Mouse (Mus musculus): ENCODE data around the gene Acp2. TPM values are rescaled to one million over a fixed set of nuclear protein-coding genes. Genes with fewer than 3 reads are reported as not detected.

The Acp2 gene
- 29.6 and 34.9 TPM in 2 replicates for polyA plus RNA-seq (2016; fragmentation: Nextera tagmentation; extraction: Ambion mirVana)

DNA sequence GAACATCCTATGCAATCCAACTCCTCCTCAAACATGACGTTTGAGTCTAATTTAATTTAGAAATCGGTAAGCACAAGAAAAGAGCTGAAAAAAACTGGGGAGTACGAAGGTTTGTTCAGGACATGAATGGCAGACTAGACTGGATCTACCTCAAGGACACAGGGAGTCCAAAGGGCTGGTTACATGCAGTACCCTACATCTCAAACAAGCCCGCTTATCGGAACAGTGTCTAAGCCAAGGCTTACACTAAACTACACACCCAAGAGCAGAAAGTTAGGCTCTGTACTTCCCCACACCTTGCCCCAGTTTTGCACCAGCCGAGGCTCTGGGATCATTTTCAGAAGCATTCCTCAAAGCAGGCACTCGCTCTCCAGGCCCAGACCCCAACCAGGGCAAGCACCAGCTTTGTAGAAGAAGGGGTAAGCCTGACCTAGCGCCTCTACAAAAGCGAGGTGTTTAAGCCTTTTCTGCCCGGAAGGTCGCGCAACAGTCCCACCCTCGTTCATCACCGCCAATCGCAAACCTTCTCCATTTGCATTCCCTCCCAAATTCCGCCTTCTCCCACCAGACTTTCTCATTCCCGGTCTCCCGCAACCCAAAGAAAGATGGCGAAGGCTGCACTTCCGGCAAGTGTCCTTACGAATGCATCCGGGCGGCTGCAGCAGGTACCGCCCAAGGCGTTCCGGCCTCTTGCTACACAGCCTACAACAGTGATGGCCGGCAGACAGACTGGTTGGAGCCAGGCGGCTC is at the start of gene Acp2, which contains the start of gene Nr1h3:
Gene Acp2, plus strand, starts transcription at position 664 of the 750 bp plus-strand sequence.
Gene Nr1h3, minus strand, starts transcription at position 613 of the 750 bp plus-strand sequence.
- H3K9me3 ChIP-seq, result no peaks in the 10 kb centered on the region
- H3K27ac ChIP-seq, result peak within 1 kb of the TSS; percentile 92

GRCm38 (mm10) chr2:91152885-91153377 is 49.8 kb upstream of the Acp2 start:
- no peaks in the 10 kb centered on the region for H3K4me1 ChIP-seq (replicated peaks)
- no peaks in the 10 kb centered on the region for H3K27me3 ChIP-seq (ENCODE audit: insufficient read depth, poor library complexity, severe bottlenecking)
- no peak for DNase-seq (ENCODE audit: low spot score)
- peaks cover 79% of the 10 kb centered on the region for H3K36me3 ChIP-seq
- H3K9me3 ChIP-seq, result no peaks in the 10 kb centered on the region
- WGBS, result 90% methylated on average over 3 of the region's 3 CpGs
- no peak overlapping the region for H3K27ac ChIP-seq
- no peak overlapping the region for H3K4me3 ChIP-seq

More for the DNA sequence above, at the start of gene Acp2, which contains the start of gene Nr1h3:
- peaks cover 33% of the 10 kb centered on the region for H3K36me3 ChIP-seq
- H3K4me3 ChIP-seq, result peak within 1 kb of the TSS; percentile 81
- peaks cover 25% of the 10 kb centered on the region for H3K4me1 ChIP-seq (replicated peaks)
- H3K27me3 ChIP-seq (ENCODE audit: insufficient read depth, poor library complexity, severe bottlenecking), result no peaks in the 10 kb centered on the region
- WGBS, result 5% methylated on average over 28 of the region's 28 CpGs
- peak; percentile 97 for DNase-seq (ENCODE audit: low spot score)

- H3K4me1 ChIP-seq (replicated peaks), result no peaks in the 10 kb centered on the region
- no peak overlapping the region for H3K4me3 ChIP-seq
- H3K36me3 ChIP-seq, result peaks cover 85% of the 10 kb centered on the region
- H3K27ac ChIP-seq, result no peak overlapping the region
- H3K27me3 ChIP-seq (ENCODE audit: insufficient read depth, poor library complexity, severe bottlenecking), result no peaks in the 10 kb centered on the region
- DNase-seq (ENCODE audit: low spot score), result no peak
- H3K9me3 ChIP-seq, result no peaks in the 10 kb centered on the region
- 93% methylated on average over 3 of the region's 3 CpGs for WGBS
Measured at GRCm38 (mm10) chr2:91154091-91154490, 48.6 kb upstream of the Acp2 start.

DNA sequence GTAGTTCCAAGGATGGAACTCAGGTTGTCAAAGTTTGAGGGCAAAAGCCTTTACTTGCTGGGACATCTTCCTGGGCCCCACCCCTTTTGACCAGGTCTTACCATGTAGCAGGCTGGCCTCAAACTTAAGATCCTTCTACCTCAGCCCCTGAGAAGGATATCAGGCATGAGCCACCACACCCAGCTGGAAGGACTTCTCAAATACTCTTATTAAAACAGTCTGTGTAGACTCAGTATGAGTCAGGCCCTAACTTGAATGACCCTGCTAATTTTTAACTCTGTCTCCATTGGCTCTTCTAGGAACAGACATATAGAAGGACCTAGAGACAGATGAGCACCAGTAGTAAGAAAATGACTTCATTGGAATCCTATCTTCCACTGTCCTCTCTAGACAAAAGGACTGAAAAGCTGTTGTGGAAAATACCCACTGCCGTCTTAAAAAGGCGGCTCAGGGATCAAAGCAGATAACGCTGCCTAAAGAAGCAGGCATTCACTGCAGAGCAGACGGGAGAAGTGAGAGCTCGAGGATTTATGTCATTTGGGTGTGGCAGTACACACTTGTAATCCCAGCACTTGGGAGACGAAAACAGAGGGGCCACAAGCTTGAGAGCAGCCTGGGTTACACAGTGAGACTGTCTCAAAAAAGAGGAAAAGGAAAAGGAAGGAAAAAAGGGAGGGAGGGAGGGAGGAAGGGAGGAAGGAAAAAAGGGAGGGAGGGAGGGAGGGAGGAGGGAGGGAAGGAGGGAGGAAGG is 45.5 kb upstream of the Acp2 start:
- Histone ChIP-seq H3K4me1 (replicated peaks) (no peaks in the 10 kb centered on the region), H3K27ac (no peak overlapping the region), H3K9me3 (no peaks in the 10 kb centered on the region), H3K4me3 (no peak overlapping the region), H3K27me3 (ENCODE audit: insufficient read depth, poor library complexity, severe bottlenecking) (no peaks in the 10 kb centered on the region), H3K36me3 (peaks cover 94% of the 10 kb centered on the region)
- DNase-seq (ENCODE audit: low spot score), result no peak
- WGBS, result 57% methylated on average over 6 of the region's 6 CpGs

DNA sequence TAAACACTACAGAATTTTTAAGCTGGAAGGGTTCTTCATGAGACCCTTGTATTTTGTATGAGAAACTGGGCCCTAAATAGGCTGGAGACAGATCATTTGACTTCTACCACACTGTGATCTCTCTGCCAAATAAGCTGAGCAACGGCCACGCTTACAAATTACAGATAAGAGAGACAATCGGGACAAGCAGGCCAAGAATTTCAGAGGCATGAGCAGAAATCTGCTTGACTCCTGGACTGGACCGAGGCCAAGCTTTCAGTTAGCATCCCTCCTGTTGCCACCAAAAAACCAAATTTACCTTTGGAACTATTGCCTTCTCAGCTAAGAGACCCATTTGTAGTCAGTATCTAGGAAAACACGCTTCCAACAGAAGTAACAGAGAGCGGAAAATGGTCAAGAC is 42.1 kb upstream of the Acp2 start:
- no peaks in the 10 kb centered on the region for H3K4me1 ChIP-seq (replicated peaks)
- no peak for DNase-seq (ENCODE audit: low spot score)
- H3K36me3 ChIP-seq, result peaks cover 96% of the 10 kb centered on the region
- H3K9me3 ChIP-seq, result no peaks in the 10 kb centered on the region
- 90% methylated on average over 6 of the region's 6 CpGs for WGBS
- H3K27me3 ChIP-seq (ENCODE audit: insufficient read depth, poor library complexity, severe bottlenecking), result no peaks in the 10 kb centered on the region
- no peak overlapping the region for H3K4me3 ChIP-seq
- no peak overlapping the region for H3K27ac ChIP-seq

- H3K36me3 ChIP-seq, result peaks cover 94% of the 10 kb centered on the region
- no peaks in the 10 kb centered on the region for H3K27me3 ChIP-seq (ENCODE audit: insufficient read depth, poor library complexity, severe bottlenecking)
- no peak for DNase-seq (ENCODE audit: low spot score)
- H3K27ac ChIP-seq, result no peak overlapping the region
- WGBS, result 91% methylated on average over 4 of the region's 4 CpGs
- H3K4me3 ChIP-seq, result no peak overlapping the region
- no peaks in the 10 kb centered on the region for H3K4me1 ChIP-seq (replicated peaks)
- H3K9me3 ChIP-seq, result no peaks in the 10 kb centered on the region
Measured at GRCm38 (mm10) chr2:91162952-91163351, 39.7 kb upstream of the Acp2 start.

GRCm38 (mm10) chr2:91163532-91163931 is 39.2 kb upstream of the Acp2 start:
- H3K27ac ChIP-seq, result no peak overlapping the region
- H3K9me3 ChIP-seq, result no peaks in the 10 kb centered on the region
- DNase-seq (ENCODE audit: low spot score), result no peak
- no peaks in the 10 kb centered on the region for H3K27me3 ChIP-seq (ENCODE audit: insufficient read depth, poor library complexity, severe bottlenecking)
- peaks cover 92% of the 10 kb centered on the region for H3K36me3 ChIP-seq
- 89% methylated on average over 5 of the region's 5 CpGs for WGBS
- H3K4me3 ChIP-seq, result no peak overlapping the region
- H3K4me1 ChIP-seq (replicated peaks), result no peaks in the 10 kb centered on the region

DNA sequence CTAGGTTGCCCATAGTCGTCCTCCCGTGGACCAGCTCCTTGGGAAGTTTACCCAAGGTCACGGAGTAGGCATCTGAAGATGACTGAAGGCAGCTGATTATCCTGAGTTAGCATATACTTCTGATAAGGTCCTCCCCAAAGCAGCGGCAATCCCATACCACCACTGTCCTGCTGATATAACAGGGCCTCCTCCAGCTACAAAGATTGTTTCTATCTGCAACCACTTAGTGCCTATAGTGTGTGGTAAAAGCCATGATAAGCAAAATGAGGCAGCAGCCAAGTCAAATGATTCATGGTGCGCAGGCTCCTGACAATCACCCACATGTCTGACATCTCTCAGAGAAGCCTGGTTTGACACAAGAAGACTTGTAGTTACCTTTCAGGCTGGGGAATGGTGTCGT is 37.7 kb upstream of the Acp2 start:
- Histone ChIP-seq H3K36me3 (peaks cover 89% of the 10 kb centered on the region), H3K9me3 (no peaks in the 10 kb centered on the region), H3K27me3 (ENCODE audit: insufficient read depth, poor library complexity, severe bottlenecking) (no peaks in the 10 kb centered on the region), H3K4me3 (no peak overlapping the region), H3K27ac (no peak overlapping the region), H3K4me1 (replicated peaks) (no peaks in the 10 kb centered on the region)
- DNase-seq (ENCODE audit: low spot score), result no peak
- 91% methylated on average over 6 of the region's 6 CpGs for WGBS

- WGBS, result 77% methylated on average over 4 of the region's 4 CpGs
- Histone ChIP-seq H3K27me3 (ENCODE audit: insufficient read depth, poor library complexity, severe bottlenecking) (no peaks in the 10 kb centered on the region), H3K27ac (no peak overlapping the region), H3K9me3 (no peaks in the 10 kb centered on the region), H3K4me3 (no peak overlapping the region), H3K36me3 (peaks cover 85% of the 10 kb centered on the region), H3K4me1 (replicated peaks) (no peaks in the 10 kb centered on the region)
- no peak for DNase-seq (ENCODE audit: low spot score)
Measured at GRCm38 (mm10) chr2:91167629-91168028, 35.1 kb upstream of the Acp2 start.

- Histone ChIP-seq H3K27ac (no peak overlapping the region), H3K4me3 (no peak overlapping the region), H3K36me3 (peaks cover 87% of the 10 kb centered on the region), H3K4me1 (replicated peaks) (no peaks in the 10 kb centered on the region), H3K9me3 (no peaks in the 10 kb centered on the region), H3K27me3 (ENCODE audit: insufficient read depth, poor library complexity, severe bottlenecking) (no peaks in the 10 kb centered on the region)
- WGBS, result 91% methylated on average over 25 of the region's 25 CpGs
- no peak for DNase-seq (ENCODE audit: low spot score)
Measured at GRCm38 (mm10) chr2:91169587-91170322, 32.9 kb upstream of the Acp2 start.

- WGBS, result 89% methylated on average over 4 of the region's 4 CpGs
- Histone ChIP-seq H3K4me1 (replicated peaks) (peaks cover 3% of the 10 kb centered on the region), H3K36me3 (peaks cover 79% of the 10 kb centered on the region), H3K27ac (no peak overlapping the region), H3K27me3 (ENCODE audit: insufficient read depth, poor library complexity, severe bottlenecking) (no peaks in the 10 kb centered on the region), H3K4me3 (no peak overlapping the region), H3K9me3 (no peaks in the 10 kb centered on the region)
- DNase-seq (ENCODE audit: low spot score), result no peak
Measured at GRCm38 (mm10) chr2:91175490-91175889, 27.2 kb upstream of the Acp2 start.

- no peaks in the 10 kb centered on the region for H3K9me3 ChIP-seq
- peaks cover 75% of the 10 kb centered on the region for H3K36me3 ChIP-seq
- no peak overlapping the region for H3K4me3 ChIP-seq
- WGBS, result 76% methylated on average over 6 of the region's 6 CpGs
- H3K4me1 ChIP-seq (replicated peaks), result peaks cover 10% of the 10 kb centered on the region
- DNase-seq (ENCODE audit: low spot score), result no peak
- H3K27me3 ChIP-seq (ENCODE audit: insufficient read depth, poor library complexity, severe bottlenecking), result no peaks in the 10 kb centered on the region
- H3K27ac ChIP-seq, result no peak overlapping the region
Measured at GRCm38 (mm10) chr2:91176234-91176633, 26.5 kb upstream of the Acp2 start.
